Mouse (Mus musculus) MEL-GATA-1-ER (cell line): ENCODE data around the gene Cnp.
A peak's percentile ranks its signal among the peaks of the same experiment; 100 is the strongest.
"Not testable (repeated sequence)": the region's sequence is repeated elsewhere in the genome, so short reads cannot be mapped to it uniquely, and the experiment has no call there.

Source experiments
- DNase-seq: peaks from one replicate; pipeline ENCODE4 v3.0.0-alpha.2; 2012; ENCODE audit warnings: low read depth; ENCODE audit errors: extremely low read depth

The Cnp gene

GRCm38 (mm10) chr11:100552842-100553241, 21.9 kb upstream of the Cnp start:
- DNase-seq: no peak

GRCm38 (mm10) chr11:100555583-100555982, 19.1 kb upstream of the Cnp start:
- DNase-seq: peak; percentile 87

- no peak for DNase-seq
Observed at GRCm38 (mm10) chr11:100557563-100557962, 17.1 kb upstream of the Cnp start.

- no peak for DNase-seq
Observed at GRCm38 (mm10) chr11:100559476-100559875, 15.2 kb upstream of the Cnp start.

GRCm38 (mm10) chr11:100561748-100562147, 13.0 kb upstream of the Cnp start:
- DNase-seq: no peak

- no peak for DNase-seq
Observed at GRCm38 (mm10) chr11:100564297-100564696, 10.4 kb upstream of the Cnp start.

GRCm38 (mm10) chr11:100564703-100565102, 10.0 kb upstream of the Cnp start:
- DNase-seq: no peak

GRCm38 (mm10) chr11:100567229-100567628, 7.5 kb upstream of the Cnp start:
- no peak for DNase-seq

- no peak for DNase-seq
Observed at GRCm38 (mm10) chr11:100567815-100568245, 6.9 kb upstream of the Cnp start.

GRCm38 (mm10) chr11:100568692-100569091, 6.0 kb upstream of the Cnp start:
- no peak for DNase-seq

GRCm38 (mm10) chr11:100569789-100570188, 4.9 kb upstream of the Cnp start:
- DNase-seq: no peak

GRCm38 (mm10) chr11:100570430-100571201, 4.1 kb upstream of the Cnp start:
- no peak for DNase-seq

- no peak for DNase-seq
Observed at GRCm38 (mm10) chr11:100571202-100571567, 3.5 kb upstream of the Cnp start.

- DNase-seq: no peak
Observed at GRCm38 (mm10) chr11:100574188-100574587, 516 bp upstream of the Cnp start.

GRCm38 (mm10) chr11:100575484-100575855, 766 bp downstream of the Cnp start:
- DNase-seq: no peak

- DNase-seq: no peak
Observed at GRCm38 (mm10) chr11:100576256-100576655, 1.6 kb downstream of the Cnp start.

GRCm38 (mm10) chr11:100577852-100578599, 3.3 kb downstream of the Cnp start:
- no peak for DNase-seq

- no peak for DNase-seq
Observed at GRCm38 (mm10) chr11:100579116-100579799, 4.6 kb downstream of the Cnp start.

- no peak for DNase-seq
Observed at GRCm38 (mm10) chr11:100580275-100580674, 5.6 kb downstream of the Cnp start.

GRCm38 (mm10) chr11:100581756-100582155, 7.1 kb downstream of the Cnp start:
- DNase-seq: peak; percentile 43

- DNase-seq: not testable (repeated sequence)
Observed at GRCm38 (mm10) chr11:100582413-100582812, 7.7 kb downstream of the Cnp start.

- no peak for DNase-seq
Observed at GRCm38 (mm10) chr11:100582836-100583235, 8.1 kb downstream of the Cnp start.
